Mouse (Mus musculus) heart, postnatal 10 days (tissue): ENCODE data around the gene Olfr370. TPM values are rescaled to one million over a fixed set of nuclear protein-coding genes. Genes with fewer than 3 reads are reported as not detected.

ENCODE experiments used
- DNase-seq, 2 experiments: peaks; one replicate each; pipeline ENCODE4 v3.0.0; 2021
- intact Hi-C: fragments of 180-260 bp; cut with DNase I; formaldehyde crosslinking; loops from one replicate; pipeline ENCODE4 v1.15.1; 2025
- total RNA-seq, 2 experiments: library from RNA; stranded (reverse); gene quantifications; 2 replicates each; pipeline ENCODE4 v1.2.3; 2021

Olfr370 gene
- total RNA-seq, 2 experiments from 2014 or later = not detected

GRCm38 (mm10) chr8:83574631-83575315 lies 39.2 kb downstream of the Olfr370 start:
- intact Hi-C loops = no loop called here
- peak in 1 of 2 experiments; percentile 44 for DNase-seq

GRCm38 (mm10) chr8:83575561-83576515 lies 40.3 kb downstream of the Olfr370 start:
- peak; percentile 57 to 69 for DNase-seq
- intact Hi-C loops = no loop called here

- intact Hi-C loops = no loop called here
- DNase-seq = no peak
Measured at GRCm38 (mm10) chr8:83576516-83576895, 40.9 kb downstream of the Olfr370 start.

- intact Hi-C loops = no loop called here
- DNase-seq = peak in 1 of 2 experiments; percentile 18
Measured at GRCm38 (mm10) chr8:83576921-83577320, 41.3 kb downstream of the Olfr370 start.

GRCm38 (mm10) chr8:83577384-83577791 lies 41.8 kb downstream of the Olfr370 start:
- DNase-seq = peak; percentile 78 to 84
- intact Hi-C loops = no loop called here

GRCm38 (mm10) chr8:83578131-83579055 lies 42.8 kb downstream of the Olfr370 start:
- intact Hi-C loops = no loop called here
- DNase-seq = peak in 1 of 2 experiments; percentile 60

GRCm38 (mm10) chr8:83579676-83580075 lies 44.1 kb downstream of the Olfr370 start:
- intact Hi-C loops = no loop called here
- DNase-seq = no peak

GRCm38 (mm10) chr8:83580826-83581225 lies 45.2 kb downstream of the Olfr370 start:
- intact Hi-C loops = no loop called here
- DNase-seq = peak in 1 of 2 experiments; percentile 15

- intact Hi-C loops = no loop called here
- DNase-seq = peak in 1 of 2 experiments; percentile 10
Measured at GRCm38 (mm10) chr8:83582226-83582625, 46.6 kb downstream of the Olfr370 start.

- intact Hi-C loops = no loop called here
- DNase-seq = no peak
Measured at GRCm38 (mm10) chr8:83583236-83583635, 47.7 kb downstream of the Olfr370 start.

- intact Hi-C loops = no loop called here
- no peak for DNase-seq
Measured at GRCm38 (mm10) chr8:83584771-83585170, 49.2 kb downstream of the Olfr370 start.

GRCm38 (mm10) chr8:83585333-83585732 lies 49.8 kb downstream of the Olfr370 start:
- peak in 1 of 2 experiments; percentile 58 for DNase-seq
- intact Hi-C loops = no loop called here

- no peak for DNase-seq
- intact Hi-C loops = no loop called here
Measured at GRCm38 (mm10) chr8:83587644-83588043, 52.1 kb downstream of the Olfr370 start.

GRCm38 (mm10) chr8:83588886-83589285 lies 53.3 kb downstream of the Olfr370 start:
- DNase-seq = no peak
- intact Hi-C loops = no loop called here

GRCm38 (mm10) chr8:83590488-83591023 lies 55.0 kb downstream of the Olfr370 start:
- DNase-seq = no peak
- intact Hi-C loops = no loop called here

- intact Hi-C loops = no loop called here
- no peak for DNase-seq
Measured at GRCm38 (mm10) chr8:83592682-83593081, 57.1 kb downstream of the Olfr370 start.

- no peak for DNase-seq
- intact Hi-C loops = no loop called here
Measured at GRCm38 (mm10) chr8:83593325-83594166, 58.0 kb downstream of the Olfr370 start.

- peak; percentile 97 to 98 for DNase-seq
- intact Hi-C loops = no loop called here
Measured at GRCm38 (mm10) chr8:83594167-83595049, 58.8 kb downstream of the Olfr370 start.
